Mouse (Mus musculus) midbrain, embryonic 11.5 days (tissue): ENCODE results near the gene Slc25a33. TPM values are rescaled to one million over a fixed set of nuclear protein-coding genes. Genes with fewer than 3 reads are reported as not detected.
A peak's percentile ranks its signal among the peaks of the same experiment; 100 is the strongest.

Experiments
- ATAC-seq: fragments of 200-750 bp; cut with Nextera tagmentation; 2 replicates; pipeline ENCODE4 v1.8.0; 2017; ENCODE audit warnings: moderate TSS enrichment, moderate library complexity; ENCODE audit not compliant: low FRiP score
- DNase-seq: peaks from one replicate; pipeline ENCODE4 v3.0.0; 2015; ENCODE audit warnings: low spot score; ENCODE audit errors: missing footprints
- H3K27ac ChIP-seq: fragments of 300-500 bp; sonication (generic); 2 replicates; pipeline ENCODE4 v1.5.1; 2014; ENCODE audit warnings: low read depth, low read length
- H3K27me3 ChIP-seq: fragments of 300-500 bp; sonication (generic); 2 replicates; pipeline ENCODE4 v1.6.1; 2014; ENCODE audit warnings: mild to moderate bottlenecking, low read length, moderate library complexity, mixed read lengths; ENCODE audit not compliant: control insufficient read depth, insufficient read depth
- H3K36me3 ChIP-seq: fragments of 300-500 bp; sonication (generic); 2 replicates; pipeline ENCODE4 v1.6.1; 2014; ENCODE audit warnings: mild to moderate bottlenecking, low read length, moderate library complexity, mixed read lengths; ENCODE audit not compliant: control insufficient read depth, insufficient read depth
- H3K4me1 ChIP-seq: fragments of 300-500 bp; sonication (generic); 2 replicates; pipeline ENCODE4 v1.6.1; 2014; ENCODE audit warnings: low read length; ENCODE audit not compliant: control insufficient read depth, insufficient read depth
- H3K4me2 ChIP-seq: fragments of 300-500 bp; sonication (generic); 2 replicates; pipeline ENCODE4 v1.6.1; 2014; ENCODE audit warnings: mild to moderate bottlenecking, moderate library complexity
- H3K4me3 ChIP-seq: fragments of 300-500 bp; sonication (generic); 2 replicates; pipeline ENCODE4 v1.5.1; 2014; ENCODE audit warnings: low read depth, low read length
- H3K9ac ChIP-seq: fragments of 300-500 bp; sonication (generic); 2 replicates; pipeline ENCODE4 v1.6.1; 2014; ENCODE audit warnings: low read length
- H3K9me3 ChIP-seq: fragments of 300-500 bp; sonication (generic); 2 replicates; pipeline ENCODE4 v1.6.1; 2016; ENCODE audit warnings: low read length; ENCODE audit not compliant: control insufficient read depth
- WGBS: fragments of 180-500 bp; shearing (Covaris S2); extraction: QIAGEN DNeasy Blood & Tissue Kit; methylation state at CpG from one replicate; pipeline ENCODE4 v1.1.7; 2014; 5-methylcytosine and 5-hydroxymethylcytosine counted together
- polyA plus RNA-seq: library from polyadenylated mRNA; unstranded; fragments of >200 nt; fragmentation: Nextera tagmentation; extraction: Ambion mirVana; gene quantifications from 2 replicates; pipeline ENCODE4 v1.2.1, GENCODE M21; 2014

Slc25a33 gene
- polyA plus RNA-seq, 1 experiment from 2014 or later = 21.4 TPM

- H3K9ac ChIP-seq = no peak overlapping the region
- 86% methylated on average over 7 of the region's 7 CpGs for WGBS
- no peak for DNase-seq
- H3K4me2 ChIP-seq = no peak overlapping the region
- peaks cover 19% of the 10 kb centered on the region for H3K4me1 ChIP-seq
- ATAC-seq = no peak
- no peak overlapping the region for H3K27ac ChIP-seq
- no peaks in the 10 kb centered on the region for H3K27me3 ChIP-seq
- H3K4me3 ChIP-seq = no peak overlapping the region
- no peaks in the 10 kb centered on the region for H3K9me3 ChIP-seq
- peaks cover 27% of the 10 kb centered on the region for H3K36me3 ChIP-seq
Observed at GRCm38 (mm10) chr4:149730827-149731226, 43.2 kb downstream of the Slc25a33 start.

GRCm38 (mm10) chr4:149728810-149729209 lies 45.3 kb downstream of the Slc25a33 start:
- Histone ChIP-seq H3K9me3 (no peaks in the 10 kb centered on the region), H3K27ac (no peak overlapping the region), H3K9ac (no peak overlapping the region), H3K4me2 (no peak overlapping the region), H3K4me1 (peaks cover 6% of the 10 kb centered on the region), H3K27me3 (no peaks in the 10 kb centered on the region), H3K36me3 (peaks cover 27% of the 10 kb centered on the region), H3K4me3 (no peak overlapping the region)
- no peak for DNase-seq
- 80% methylated on average over 8 of the region's 8 CpGs for WGBS
- ATAC-seq = no peak

GRCm38 (mm10) chr4:149727636-149728035 lies 46.4 kb downstream of the Slc25a33 start:
- ATAC-seq = no peak
- WGBS = 99% methylated on average over 5 of the region's 5 CpGs
- no peaks in the 10 kb centered on the region for H3K9me3 ChIP-seq
- H3K27ac ChIP-seq = no peak overlapping the region
- peaks cover 27% of the 10 kb centered on the region for H3K36me3 ChIP-seq
- no peaks in the 10 kb centered on the region for H3K27me3 ChIP-seq
- no peak overlapping the region for H3K9ac ChIP-seq
- H3K4me2 ChIP-seq = no peak overlapping the region
- H3K4me3 ChIP-seq = no peak overlapping the region
- no peak for DNase-seq
- H3K4me1 ChIP-seq = 0 out of 2 replicates have a peak, but pooled peaks cover 2% of the 10 kb centered on the region

GRCm38 (mm10) chr4:149725661-149726350 lies 48.3 kb downstream of the Slc25a33 start:
- no peak overlapping the region for H3K4me2 ChIP-seq
- H3K27me3 ChIP-seq = no peaks in the 10 kb centered on the region
- ATAC-seq = peak; percentile 6; the same call in 1 of the 2 replicates
- H3K4me3 ChIP-seq = no peak overlapping the region
- DNase-seq = peak; percentile 96
- 0 out of 2 replicates have a peak, but pooled peaks cover 2% of the 10 kb centered on the region for H3K4me1 ChIP-seq
- 74% methylated on average over 15 of the region's 15 CpGs for WGBS
- H3K9ac ChIP-seq = no peak overlapping the region
- no peak overlapping the region; the same call in 1 of the 2 replicates for H3K27ac ChIP-seq
- H3K36me3 ChIP-seq = peaks cover 25% of the 10 kb centered on the region
- no peaks in the 10 kb centered on the region for H3K9me3 ChIP-seq

GRCm38 (mm10) chr4:149724916-149725470 lies 49.1 kb downstream of the Slc25a33 start:
- 93% methylated on average over 17 of the region's 17 CpGs for WGBS
- Histone ChIP-seq H3K27ac (no peak overlapping the region), H3K36me3 (peaks cover 23% of the 10 kb centered on the region), H3K9me3 (no peaks in the 10 kb centered on the region), H3K9ac (no peak overlapping the region), H3K27me3 (no peaks in the 10 kb centered on the region), H3K4me2 (no peak overlapping the region), H3K4me3 (no peak overlapping the region), H3K4me1 (0 out of 2 replicates have a peak, but pooled peaks cover 2% of the 10 kb centered on the region)
- DNase-seq (no peak), ATAC-seq (no peak)

- no peak overlapping the region for H3K27ac ChIP-seq
- H3K4me1 ChIP-seq = 0 out of 2 replicates have a peak, but pooled peaks cover 2% of the 10 kb centered on the region
Observed at GRCm38 (mm10) chr4:149723855-149724731, 50.0 kb downstream of the Slc25a33 start.

GRCm38 (mm10) chr4:149723021-149723390 lies 51.1 kb downstream of the Slc25a33 start:
- Histone ChIP-seq H3K4me1 (0 out of 2 replicates have a peak, but pooled peaks cover 2% of the 10 kb centered on the region), H3K4me2 (no peak overlapping the region), H3K27me3 (no peaks in the 10 kb centered on the region), H3K9me3 (no peaks in the 10 kb centered on the region), H3K36me3 (peaks cover 33% of the 10 kb centered on the region), H3K4me3 (no peak overlapping the region), H3K9ac (no peak overlapping the region), H3K27ac (no peak overlapping the region)
- ATAC-seq = no peak
- no peak for DNase-seq
- 91% methylated on average over 12 of the region's 12 CpGs for WGBS

More at GRCm38 (mm10) chr4:149723855-149724731, 50.0 kb downstream of the Slc25a33 start:
- WGBS = 78% methylated on average over 17 of the region's 17 CpGs
- Histone ChIP-seq H3K36me3 (peaks cover 23% of the 10 kb centered on the region), H3K9ac (no peak overlapping the region), H3K9me3 (no peaks in the 10 kb centered on the region), H3K27me3 (no peaks in the 10 kb centered on the region), H3K4me2 (no peak overlapping the region), H3K4me3 (no peak overlapping the region)
- DNase-seq (no peak), ATAC-seq (peak; percentile 19; the same call in 1 of the 2 replicates)

GRCm38 (mm10) chr4:149722104-149723020 lies 51.7 kb downstream of the Slc25a33 start:
- Histone ChIP-seq H3K27ac (no peak overlapping the region), H3K9ac (no peak overlapping the region), H3K4me2 (no peak overlapping the region), H3K4me1 (0 out of 2 replicates have a peak, but pooled peaks cover 2% of the 10 kb centered on the region), H3K9me3 (no peaks in the 10 kb centered on the region), H3K4me3 (no peak overlapping the region), H3K36me3 (peaks cover 38% of the 10 kb centered on the region), H3K27me3 (no peaks in the 10 kb centered on the region)
- DNase-seq (no peak), ATAC-seq (no peak)
- WGBS = 90% methylated on average over 21 of the region's 24 CpGs
